Mouse (Mus musculus) brown adipose tissue, adult 24 weeks (tissue): Measurements from ENCODE around the gene Mxd3. TPM values are rescaled to one million over a fixed set of nuclear protein-coding genes. Genes with fewer than 3 reads are reported as not detected.
A peak's percentile ranks its signal among the peaks of the same experiment; 100 is the strongest.

ENCODE experiments used
- H3K27ac ChIP-seq: fragments of 200-500 bp; replicated peaks from 2 replicates; pipeline ENCODE4 v1.5.1; 2012; ENCODE audit warnings: low read depth, mild to moderate bottlenecking, low read length
- H3K4me1 ChIP-seq: fragments of 200-500 bp; 2 replicates; pipeline ENCODE4 v1.6.1; 2012; ENCODE audit warnings: low read length, mixed read lengths; ENCODE audit not compliant: control insufficient read depth, insufficient read depth, insufficient read length
- H3K4me3 ChIP-seq: fragments of 200-500 bp; 2 replicates; pipeline ENCODE4 v1.5.1; 2012; ENCODE audit warnings: low read depth, mild to moderate bottlenecking, low read length, moderate library complexity; ENCODE audit not compliant: insufficient read depth
- polyA plus RNA-seq: library from polyadenylated mRNA; stranded (reverse); fragments of >200 nt; gene quantifications from 2 replicates; pipeline ENCODE4 v1.2.4, GENCODE M21; 2012; ENCODE audit not compliant: missing spikeins, insufficient read depth, insufficient read length

Gene Mxd3
- not detected in 2 replicates for polyA plus RNA-seq

- no peak within 1 kb of the TSS for H3K27ac ChIP-seq
- H3K4me1 ChIP-seq = no peaks in the 10 kb centered on the region
- peak within 1 kb of the TSS; percentile 77 for H3K4me3 ChIP-seq
These were observed at the start of gene Mxd3 for GRCm38 (mm10) chr13:55329683-55330566. Gene Mxd3 (minus strand): TSS chr13:55329823.

- Histone ChIP-seq H3K4me3 (no peak overlapping the region), H3K27ac (no peak overlapping the region), H3K4me1 (no peaks in the 10 kb centered on the region)
These were observed 49.4 kb upstream of the Mxd3 start for GRCm38 (mm10) chr13:55378907-55379580.

GRCm38 (mm10) chr13:55375877-55376276 is 46.3 kb upstream of the Mxd3 start:
- Histone ChIP-seq H3K4me3 (no peak overlapping the region), H3K27ac (no peak overlapping the region), H3K4me1 (no peaks in the 10 kb centered on the region)

- no peak overlapping the region for H3K27ac ChIP-seq
- no peaks in the 10 kb centered on the region for H3K4me1 ChIP-seq
- H3K4me3 ChIP-seq = no peak overlapping the region
These were observed 44.7 kb upstream of the Mxd3 start for GRCm38 (mm10) chr13:55374206-55374924.

- Histone ChIP-seq H3K4me1 (no peaks in the 10 kb centered on the region), H3K27ac (no peak overlapping the region), H3K4me3 (no peak overlapping the region)
These were observed 42.1 kb upstream of the Mxd3 start for GRCm38 (mm10) chr13:55371740-55372139.

- no peaks in the 10 kb centered on the region for H3K4me1 ChIP-seq
- no peak overlapping the region for H3K27ac ChIP-seq
- H3K4me3 ChIP-seq = 0 out of 2 replicates have a peak overlapping the region, but pooled peaks have one; percentile 7
These were observed 41.5 kb upstream of the Mxd3 start for GRCm38 (mm10) chr13:55371007-55371681.

GRCm38 (mm10) chr13:55370234-55370633 is 40.6 kb upstream of the Mxd3 start:
- peak overlapping the region; percentile 64 for H3K4me3 ChIP-seq
- H3K27ac ChIP-seq = peak overlapping the region; percentile 66; the same call in 1 of the 2 replicates
- H3K4me1 ChIP-seq = no peaks in the 10 kb centered on the region

GRCm38 (mm10) chr13:55369531-55370114 is 40.0 kb upstream of the Mxd3 start, which contains the start of gene Rgs14:
Gene Rgs14 (plus strand): TSS chr13:55369732.
- peak within 1 kb of the TSS; percentile 64 for H3K4me3 ChIP-seq
- H3K4me1 ChIP-seq = no peaks in the 10 kb centered on the region
- peak within 1 kb of the TSS; percentile 66 for H3K27ac ChIP-seq

- no peak overlapping the region for H3K4me3 ChIP-seq
- no peak overlapping the region for H3K27ac ChIP-seq
- H3K4me1 ChIP-seq = no peaks in the 10 kb centered on the region
These were observed 38.8 kb upstream of the Mxd3 start for GRCm38 (mm10) chr13:55368401-55368800.

GRCm38 (mm10) chr13:55362453-55363060 is 32.9 kb upstream of the Mxd3 start, which contains the start of gene Lman2:
Gene Lman2 (minus strand): TSS chr13:55362783.
- Histone ChIP-seq H3K4me3 (peak within 1 kb of the TSS; percentile 75), H3K4me1 (peaks cover 4% of the 10 kb centered on the region; the same call in 1 of the 2 replicates), H3K27ac (peak within 1 kb of the TSS; percentile 90)

- Histone ChIP-seq H3K27ac (peak overlapping the region; percentile 90), H3K4me1 (peaks cover 4% of the 10 kb centered on the region; the same call in 1 of the 2 replicates), H3K4me3 (peak overlapping the region; percentile 75)
These were observed 32.4 kb upstream of the Mxd3 start for GRCm38 (mm10) chr13:55361974-55362452.

GRCm38 (mm10) chr13:55361145-55361544 is 31.5 kb upstream of the Mxd3 start:
- Histone ChIP-seq H3K4me1 (peaks cover 4% of the 10 kb centered on the region; the same call in 1 of the 2 replicates), H3K4me3 (peak overlapping the region; percentile 75), H3K27ac (peak overlapping the region; percentile 90)

GRCm38 (mm10) chr13:55346745-55347144 is 17.1 kb upstream of the Mxd3 start:
- no peak overlapping the region for H3K4me3 ChIP-seq
- no peaks in the 10 kb centered on the region for H3K4me1 ChIP-seq
- no peak overlapping the region for H3K27ac ChIP-seq

GRCm38 (mm10) chr13:55344286-55344685 is 14.7 kb upstream of the Mxd3 start:
- no peak overlapping the region for H3K4me3 ChIP-seq
- no peaks in the 10 kb centered on the region for H3K4me1 ChIP-seq

More at GRCm38 (mm10) chr13:55344286-55344685, 14.7 kb upstream of the Mxd3 start:
- H3K27ac ChIP-seq = no peak overlapping the region
